Mouse (Mus musculus) ES-Bruce4 (cell line): ENCODE data around the gene Map3k7cl. TPM values are rescaled to one million over a fixed set of nuclear protein-coding genes. Genes with fewer than 3 reads are reported as not detected.

ENCODE experiments used
- H3K27ac ChIP-seq: 2 replicates; pipeline ENCODE4 v1.5.1; 2012; ENCODE audit warnings: low read length, inconsistent platforms; ENCODE audit not compliant: insufficient read depth
- H3K27me3 ChIP-seq: 2 replicates; pipeline ENCODE4 v1.6.1; 2012; ENCODE audit warnings: mild to moderate bottlenecking, low read length, inconsistent platforms; ENCODE audit not compliant: control insufficient read depth, poor library complexity, insufficient read depth, severe bottlenecking
- H3K36me3 ChIP-seq: 2 replicates; pipeline ENCODE4 v1.6.1; 2012; ENCODE audit warnings: inconsistent platforms, mild to moderate bottlenecking, low read length, moderate library complexity; ENCODE audit not compliant: control insufficient read depth, poor library complexity, insufficient read depth, severe bottlenecking
- H3K4me1 ChIP-seq: one replicate; pipeline ENCODE4 v1.8.1; 2011; ENCODE audit warnings: low read length; ENCODE audit not compliant: control insufficient read depth, insufficient read depth
- H3K4me3 ChIP-seq: 2 replicates; pipeline ENCODE4 v1.5.1; 2011; ENCODE audit warnings: low read depth, mild to moderate bottlenecking, low read length
- H3K9ac ChIP-seq: 2 replicates; pipeline ENCODE4 v1.6.1; 2012; ENCODE audit warnings: low read depth, mild to moderate bottlenecking, inconsistent platforms; ENCODE audit not compliant: poor library complexity, severe bottlenecking
- H3K9me3 ChIP-seq: replicated peaks from 2 replicates; pipeline ENCODE4 v1.6.1; 2012; ENCODE audit warnings: mild to moderate bottlenecking, low read length, inconsistent platforms; ENCODE audit not compliant: control insufficient read depth, poor library complexity, insufficient read depth, severe bottlenecking
- CTCF ChIP-seq: IDR thresholded peaks from one replicate; pipeline ENCODE4 v1.8.1; 2011; ENCODE audit warnings: low read depth, low read length
- EP300 ChIP-seq: IDR thresholded peaks from 2 replicates; pipeline ENCODE4 v1.6.1; 2011; ENCODE audit warnings: low read depth, low read length; ENCODE audit not compliant: insufficient read depth
- POLR2A ChIP-seq: IDR thresholded peaks from one replicate; pipeline ENCODE4 v1.8.1; 2011; ENCODE audit warnings: low read length; ENCODE audit not compliant: insufficient read depth
- polyA plus RNA-seq: library from polyadenylated mRNA; stranded (reverse); fragments of >200 nt; gene quantifications from 2 replicates; pipeline ENCODE4 v1.2.4, GENCODE M21; 2011; ENCODE audit warnings: low read depth; ENCODE audit not compliant: missing spikeins, insufficient read depth, insufficient read length

The Map3k7cl gene
- polyA plus RNA-seq, 1 experiment, result not detected

DNA sequence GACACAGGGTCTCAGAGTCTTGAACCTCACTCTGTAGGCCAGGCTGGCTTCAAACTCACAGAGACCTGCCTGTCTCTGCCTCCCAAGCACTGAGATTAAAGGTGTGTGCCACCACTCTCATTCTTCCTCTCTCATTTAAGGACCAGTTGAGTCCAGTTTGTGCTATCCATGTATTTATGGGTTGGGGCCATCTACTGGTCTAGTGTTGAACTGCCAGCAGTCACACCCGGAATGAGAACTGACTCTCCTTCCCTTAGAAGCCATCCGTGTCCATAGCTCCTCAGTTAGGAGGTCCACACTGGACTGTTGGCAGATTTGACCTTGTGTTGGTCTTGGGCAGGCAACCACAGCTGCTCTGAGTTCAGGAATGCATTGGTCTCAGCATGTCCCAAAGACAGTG is 4.8 kb upstream of the Map3k7cl start:
- peak; percentile 26 for TF ChIP-seq CTCF
- TF ChIP-seq POLR2A, result no peak
- no peaks in the 10 kb centered on the region for H3K9me3 ChIP-seq
- H3K4me1 ChIP-seq, result no peaks in the 10 kb centered on the region
- no peaks in the 10 kb centered on the region; the same call in 1 of the 2 replicates for H3K27me3 ChIP-seq
- H3K4me3 ChIP-seq, result no peak overlapping the region
- no peak overlapping the region for H3K27ac ChIP-seq
- no peaks in the 10 kb centered on the region for H3K36me3 ChIP-seq
- no peak overlapping the region for H3K9ac ChIP-seq

DNA sequence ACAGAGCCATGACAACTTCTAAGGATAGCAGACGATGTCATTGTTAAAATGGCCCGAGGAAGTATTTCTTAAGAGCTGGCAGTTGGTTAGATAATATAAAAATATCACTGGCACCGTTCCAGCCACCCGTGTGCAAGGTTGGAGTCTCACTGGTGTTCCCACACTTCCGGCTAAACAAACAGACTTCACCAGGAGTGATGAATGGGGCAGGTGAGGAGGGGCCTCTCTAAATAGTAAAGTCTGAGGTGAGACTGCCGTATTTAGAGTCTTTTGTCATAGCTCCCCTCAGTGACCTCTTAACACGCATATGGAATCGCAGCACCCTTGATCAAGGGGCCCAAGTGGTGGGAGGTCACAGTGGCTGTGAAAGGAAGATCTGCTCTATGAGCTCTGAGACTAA is 3.2 kb downstream of the Map3k7cl start:
- Histone ChIP-seq H3K27ac (no peak overlapping the region), H3K27me3 (no peaks in the 10 kb centered on the region), H3K4me1 (no peaks in the 10 kb centered on the region), H3K36me3 (no peaks in the 10 kb centered on the region), H3K9ac (no peak overlapping the region), H3K4me3 (no peak overlapping the region), H3K9me3 (no peaks in the 10 kb centered on the region)
- no peak for TF ChIP-seq CTCF
- TF ChIP-seq EP300, result no peak
- TF ChIP-seq POLR2A, result no peak

- Histone ChIP-seq H3K9me3 (no peaks in the 10 kb centered on the region), H3K36me3 (no peaks in the 10 kb centered on the region), H3K4me3 (no peak overlapping the region), H3K27ac (no peak overlapping the region), H3K9ac (no peak overlapping the region), H3K4me1 (no peaks in the 10 kb centered on the region), H3K27me3 (no peaks in the 10 kb centered on the region; the same call in 1 of the 2 replicates)
- TF ChIP-seq POLR2A, result no peak
- TF ChIP-seq CTCF, result no peak
- no peak for TF ChIP-seq EP300
Observed at GRCm38 (mm10) chr16:87561501-87561900, 8.4 kb downstream of the Map3k7cl start.

GRCm38 (mm10) chr16:87563524-87563923 is 10.4 kb downstream of the Map3k7cl start:
- Histone ChIP-seq H3K4me1 (no peaks in the 10 kb centered on the region), H3K27ac (no peak overlapping the region), H3K9ac (no peak overlapping the region), H3K9me3 (no peaks in the 10 kb centered on the region), H3K4me3 (no peak overlapping the region), H3K36me3 (no peaks in the 10 kb centered on the region), H3K27me3 (no peaks in the 10 kb centered on the region; the same call in 1 of the 2 replicates)
- TF ChIP-seq EP300, result no peak
- TF ChIP-seq CTCF, result no peak
- no peak for TF ChIP-seq POLR2A

- Histone ChIP-seq H3K4me1 (no peaks in the 10 kb centered on the region), H3K4me3 (no peak overlapping the region), H3K36me3 (no peaks in the 10 kb centered on the region), H3K9ac (no peak overlapping the region), H3K27me3 (no peaks in the 10 kb centered on the region; the same call in 1 of the 2 replicates), H3K27ac (no peak overlapping the region), H3K9me3 (no peaks in the 10 kb centered on the region)
- TF ChIP-seq POLR2A (no peak), CTCF (no peak), EP300 (no peak)
Observed at GRCm38 (mm10) chr16:87564564-87564963, 11.4 kb downstream of the Map3k7cl start.

DNA sequence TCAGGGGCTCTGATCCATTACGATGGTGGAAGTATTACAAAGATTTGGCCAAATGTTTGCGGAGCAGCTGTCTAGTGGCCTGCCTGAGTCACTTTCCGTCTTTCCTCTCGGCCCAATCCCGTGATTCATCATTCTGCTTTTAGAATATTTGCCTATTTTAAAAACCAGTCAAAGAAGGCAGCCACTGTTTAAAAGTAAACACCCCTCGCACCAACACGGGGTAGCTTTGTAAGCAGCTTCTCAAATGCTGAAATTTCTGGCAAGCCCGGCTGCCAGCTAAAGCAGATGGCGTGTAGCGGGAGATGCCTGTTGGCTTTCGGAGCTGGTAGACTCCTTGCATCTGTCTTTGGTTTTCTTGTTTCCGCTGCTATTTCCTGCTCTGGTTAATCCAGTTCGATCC is 14.4 kb downstream of the Map3k7cl start:
- Histone ChIP-seq H3K36me3 (no peaks in the 10 kb centered on the region), H3K9me3 (no peaks in the 10 kb centered on the region), H3K4me3 (no peak overlapping the region), H3K9ac (no peak overlapping the region), H3K27me3 (no peaks in the 10 kb centered on the region; the same call in 1 of the 2 replicates), H3K4me1 (no peaks in the 10 kb centered on the region), H3K27ac (no peak overlapping the region)
- TF ChIP-seq POLR2A (no peak), EP300 (no peak), CTCF (no peak)
